ENCODE assay signal across 15 mouse cellular contexts in the genomic region with DNA sequence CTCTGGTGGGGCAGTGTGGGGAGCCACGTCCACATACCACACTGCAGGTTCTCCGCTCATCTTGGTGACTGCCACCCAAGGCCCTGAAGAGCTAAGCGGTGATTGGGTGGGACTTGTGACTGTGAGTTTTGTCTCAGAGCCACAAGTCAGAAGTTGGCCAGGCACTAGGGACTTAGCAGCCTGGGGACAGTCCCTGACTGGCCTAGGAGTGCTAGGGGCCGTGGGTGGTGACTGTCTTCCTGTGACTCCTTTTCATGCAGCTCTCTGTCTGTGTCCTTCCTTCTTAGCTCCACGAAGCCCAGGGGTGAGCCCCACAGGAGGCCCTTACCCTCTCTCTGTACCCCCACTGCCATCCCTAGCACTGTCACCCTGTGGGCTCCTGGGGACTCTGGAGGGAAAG. TPM values are rescaled to one million over a fixed set of nuclear protein-coding genes. Genes with fewer than 3 reads are reported as not detected.
"Had no signal": no experiment of that assay in that cellular context is flagged by ENCODE, and none has a peak within 500 bp of the region (broad histone marks: within the 10 kb centered on the region; RNA-seq: fewer than 3 reads in every experiment).

No protein-coding gene starts in this region.

- H3K9ac ChIP-seq: liver, embryonic 14.5 days; liver, postnatal 0 days; lung, embryonic 15.5 days had no signal

- H3K4me2 ChIP-seq: lung, embryonic 15.5 days; midbrain, embryonic 11.5 days had no signal

- H3K4me3 ChIP-seq: layer of hippocampus, adult 2 months; lung, embryonic 15.5 days had no signal

- DNase-seq: kidney, postnatal 14 days; layer of hippocampus, adult 9-11 months; liver, postnatal 0 days; lung, postnatal 10 days; lung, postnatal 36 days; midbrain, embryonic 14.5 days; thymus, adult 18-20 months; thymus, postnatal 36 days had no signal

- ATAC-seq: liver, postnatal 0 days had no signal

- H3K9me3 ChIP-seq: lung, embryonic 15.5 days had no signal

- H3K27ac ChIP-seq: layer of hippocampus, adult 2 months; liver, embryonic 14.5 days; lung, embryonic 15.5 days had no signal

- H3K27me3 ChIP-seq: lung, embryonic 15.5 days had no signal

RNA-seq across cellular contexts. Expression of gene Prrx2, which starts 14.9 kb away (rescaled TPM):
- total RNA-seq: liver, adult 2 months; megakaryocyte progenitor cell, adult 5-6 weeks; megakaryocyte-erythroid progenitor cell, adult 5-6 weeks had no signal
- polyA plus RNA-seq: liver, adult 2 months had no signal

RNA-seq across cellular contexts. Expression of gene 1700001O22Rik, which starts 16.4 kb away (rescaled TPM):
- total RNA-seq: liver, adult 2 months; megakaryocyte progenitor cell, adult 5-6 weeks had no signal
- polyA plus RNA-seq: liver, adult 2 months; liver, embryonic 14.5 days; liver, postnatal 0 days had no signal
